Mouse (Mus musculus) MEL (cell line): ENCODE results near the gene Prep.

ENCODE experiments used
- CTCF ChIP-seq, 3 experiments: IDR thresholded peaks in 2 of 3; conservative IDR thresholded peaks in 1 of 3; 2 replicates each; pipeline ENCODE4 v1.5.1; 2011 to 2012; ENCODE audit warnings: low read length in 3 of 3, low read depth in 2 of 3, mild to moderate bottlenecking in 2 of 3, improper control_type of control experiment in 1 of 3, inconsistent platforms in 1 of 3, mixed read lengths in 1 of 3, moderate library complexity in 1 of 3; ENCODE audit not compliant: control insufficient read depth in 1 of 3, insufficient read depth in 1 of 3, poor library complexity in 1 of 3, severe bottlenecking in 1 of 3
- E2F4 ChIP-seq: IDR thresholded peaks from 2 replicates; pipeline ENCODE4 v1.6.1; 2011; ENCODE audit warnings: low read depth, low read length, improper control_type of control experiment, borderline replicate concordance
- GATA1 ChIP-seq: IDR thresholded peaks from 2 replicates; pipeline ENCODE4 v1.6.1; 2011; ENCODE audit warnings: low read depth, low read length, improper control_type of control experiment
- MXI1 ChIP-seq: IDR thresholded peaks from 2 replicates; pipeline ENCODE4 v1.6.1; 2011; ENCODE audit warnings: mild to moderate bottlenecking, low read depth, low read length, improper control_type of control experiment
- POLR2A ChIP-seq, 2 experiments: IDR thresholded peaks; 2 replicates each; pipeline ENCODE4 v1.6.1; 2011 to 2012; ENCODE audit warnings: low read length in 2 of 2, mild to moderate bottlenecking in 2 of 2, control low read depth in 1 of 2, improper control_type of control experiment in 1 of 2, low read depth in 1 of 2, moderate library complexity in 1 of 2; ENCODE audit not compliant: control insufficient read depth in 1 of 2, insufficient read depth in 1 of 2, poor library complexity in 1 of 2
- RCOR1 ChIP-seq: IDR thresholded peaks from 2 replicates; pipeline ENCODE4 v1.6.1; 2012; ENCODE audit warnings: low read depth, mild to moderate bottlenecking, inconsistent platforms, low read length, improper control_type of control experiment
- TAL1 ChIP-seq: IDR thresholded peaks from 2 replicates; pipeline ENCODE4 v1.6.1; 2012; ENCODE audit warnings: mild to moderate bottlenecking, inconsistent platforms, low read length, moderate library complexity, mixed read lengths
- ZMIZ1 ChIP-seq: IDR thresholded peaks from 2 replicates; pipeline ENCODE4 v1.6.1; 2012; ENCODE audit warnings: low read depth, mild to moderate bottlenecking, inconsistent platforms, low read length, improper control_type of control experiment, moderate library complexity
- ZNF384 ChIP-seq: IDR thresholded peaks from 2 replicates; pipeline ENCODE4 v1.6.1; 2012; ENCODE audit warnings: low read depth, mild to moderate bottlenecking, inconsistent platforms, low read length, improper control_type of control experiment

DNA sequence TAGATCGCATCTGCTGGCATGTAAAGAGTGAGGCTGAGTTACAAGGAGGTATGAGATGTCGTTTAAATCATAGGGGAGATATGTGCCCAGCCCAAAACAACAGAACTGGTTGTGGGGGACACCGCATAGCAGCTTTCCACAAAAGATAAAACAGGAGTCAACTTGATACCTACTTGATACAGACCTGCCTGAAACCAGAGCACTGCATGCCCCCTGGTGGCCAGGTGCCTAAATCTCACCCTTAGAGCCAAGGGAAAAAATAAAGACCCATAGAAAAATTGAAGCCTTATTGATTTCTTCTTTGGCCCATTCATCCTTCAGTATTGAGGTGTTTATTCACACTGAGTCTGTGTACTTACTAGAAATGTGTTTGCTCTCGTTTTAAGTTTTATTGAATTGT, 65.4 kb downstream of the Prep start:
- TF ChIP-seq CTCF (IDR thresholded peaks at IDR 0.05 in 2 of 3, conservative IDR thresholded peaks at IDR 0.05 in 1 of 3; ENCODE audit: control insufficient read depth in 1 of 3, insufficient read depth in 1 of 3, low read depth in 2 of 3, low read length in 3 of 3, poor library complexity in 1 of 3, severe bottlenecking in 1 of 3) (peak; percentile 43 to 63 (median 62)), ZMIZ1 (no peak), MXI1 (no peak), GATA1 (no peak), RCOR1 (no peak), POLR2A (IDR thresholded peaks at IDR 0.05; ENCODE audit: control insufficient read depth in 1 of 2, insufficient read depth in 1 of 2, low read depth in 1 of 2, low read length in 2 of 2, poor library complexity in 1 of 2) (no peak), TAL1 (no peak), E2F4 (no peak), ZNF384 (no peak)
